Mouse (Mus musculus): ENCODE data around the gene Gm10337.

GRCm38 (mm10) chr15:102507561-102507960 is 4.0 kb downstream of the Gm10337 start:
- TF ChIP-seq CTCF (IDR thresholded peaks at IDR 0.05; ENCODE audit: low read depth), result no peak
- TF ChIP-seq EP300 (IDR thresholded peaks at IDR 0.05; ENCODE audit: low read depth), result no peak

All from liver, embryonic 14.5 days (tissue).